Mouse (Mus musculus) gastrocnemius, adult 18-20 months (tissue): Measurements from ENCODE around the gene Cenpv. TPM values are rescaled to one million over a fixed set of nuclear protein-coding genes. Genes with fewer than 3 reads are reported as not detected.

ENCODE experiments used
- DNase-seq: peaks from one replicate; pipeline ENCODE4 v3.0.0; 2021; ENCODE audit warnings: low spot score
- long read RNA-seq, 2 experiments: library from polyadenylated mRNA; stranded (forward); transcript quantifications; one replicate each; pipeline ENCODE4 v2.0.0; 2021
- total RNA-seq, 2 experiments: library from RNA; stranded (reverse); gene quantifications; 2 replicates each; pipeline ENCODE4 v1.2.3; 2021

The Cenpv gene
- total RNA-seq: 10 to 100 TPM; 16.5 to 19.5 TPM
- long read RNA-seq, experiment 1, transcript Cenpv-201 (5 exons, 1,032 nt): major isoform, 24 of 26 reads
- long read RNA-seq, experiment 1, partial matches to known transcripts: 0 of 26 reads
- long read RNA-seq, experiment 1, other reads (novel, unspliced or antisense): 2 of 26 reads
- long read RNA-seq, experiment 2, transcript Cenpv-201 (5 exons, 1,032 nt): major isoform, 19 of 30 reads
- long read RNA-seq, experiment 2, partial matches to known transcripts: 1 of 30 reads
- long read RNA-seq, experiment 2, other reads (novel, unspliced or antisense): 10 of 30 reads

- DNase-seq: peak; percentile 60
These were observed at the start of gene Cenpv for GRCm38 (mm10) chr11:62539089-62539890. TSS of gene Cenpv (minus strand) at chr11:62539261.

DNA sequence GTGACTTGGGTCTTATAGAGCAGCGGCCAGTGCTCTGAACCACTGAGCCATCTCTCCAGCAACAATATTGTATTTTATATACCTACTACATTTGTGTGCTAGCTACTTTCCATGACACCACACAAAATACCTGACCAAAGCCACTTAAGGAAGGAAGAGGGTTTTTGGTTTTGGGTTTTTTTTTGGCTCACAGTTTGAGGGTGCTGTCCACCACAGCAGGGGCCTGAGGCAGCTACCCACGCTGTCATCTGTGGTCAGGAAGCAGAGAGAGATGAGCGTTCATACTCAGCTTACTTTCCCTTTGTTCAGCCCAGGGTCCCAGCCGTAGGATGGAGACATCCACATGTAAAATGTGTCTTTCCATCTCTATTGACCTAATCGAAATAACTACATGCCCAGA lies 48.0 kb upstream of the Cenpv start:
- no peak for DNase-seq

DNA sequence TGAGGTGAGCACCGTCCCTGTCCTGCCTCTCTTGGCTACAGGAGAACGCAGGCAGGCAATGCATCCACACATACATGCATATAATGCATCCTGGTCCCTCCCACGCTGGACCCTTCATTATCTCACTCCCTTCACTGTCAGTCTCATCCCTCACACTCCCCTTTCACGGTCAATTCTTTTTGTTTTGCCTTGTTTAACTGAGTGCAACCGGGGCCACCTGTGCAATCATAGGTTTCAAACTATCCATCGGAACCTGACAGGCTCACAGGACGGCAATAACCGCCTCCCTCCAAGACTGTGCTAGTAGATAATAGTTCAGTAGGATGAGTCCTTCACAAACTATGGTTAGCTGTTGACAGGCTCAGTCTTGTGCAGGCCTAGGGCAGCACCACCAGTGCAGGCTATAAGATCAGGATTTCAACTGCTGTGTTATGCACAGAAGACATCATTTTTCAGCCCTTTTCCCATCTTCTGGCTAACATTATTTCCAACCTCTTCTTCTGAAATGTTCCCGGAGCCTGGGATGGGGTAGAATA lies 45.7 kb upstream of the Cenpv start:
- DNase-seq: no peak

- peak; percentile 24 for DNase-seq
These were observed 44.0 kb upstream of the Cenpv start for GRCm38 (mm10) chr11:62583031-62583430.

- no peak for DNase-seq
These were observed 37.6 kb upstream of the Cenpv start for GRCm38 (mm10) chr11:62576530-62577152.

GRCm38 (mm10) chr11:62575659-62576438 lies 36.8 kb upstream of the Cenpv start:
- DNase-seq: peak; percentile 43

- DNase-seq: peak; percentile 91
These were observed 36.2 kb upstream of the Cenpv start for GRCm38 (mm10) chr11:62575297-62575658.

DNA sequence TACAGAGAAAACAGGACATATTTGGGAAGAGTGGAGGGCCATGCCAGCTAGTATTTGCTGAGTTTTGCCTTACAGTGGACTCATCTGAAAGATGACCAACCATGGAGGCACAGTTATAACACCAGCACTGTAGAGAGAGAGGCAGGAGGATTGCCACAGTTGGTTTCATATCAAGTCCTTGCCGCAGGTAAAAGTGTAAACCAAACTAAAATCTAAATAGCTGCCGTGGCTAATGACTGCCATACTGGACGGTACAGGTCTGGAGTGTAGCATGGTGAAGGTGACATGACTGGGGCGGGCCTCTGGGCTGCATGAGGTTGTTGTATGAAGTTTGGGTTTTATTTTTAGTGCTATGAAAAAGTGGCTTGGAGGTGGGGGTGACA lies 35.6 kb upstream of the Cenpv start:
- DNase-seq: no peak

- DNase-seq: no peak
These were observed 35.1 kb upstream of the Cenpv start, which contains the start of gene Trpv2 for GRCm38 (mm10) chr11:62573959-62574702. TSS of gene Trpv2 (plus strand) at chr11:62574486.

DNA sequence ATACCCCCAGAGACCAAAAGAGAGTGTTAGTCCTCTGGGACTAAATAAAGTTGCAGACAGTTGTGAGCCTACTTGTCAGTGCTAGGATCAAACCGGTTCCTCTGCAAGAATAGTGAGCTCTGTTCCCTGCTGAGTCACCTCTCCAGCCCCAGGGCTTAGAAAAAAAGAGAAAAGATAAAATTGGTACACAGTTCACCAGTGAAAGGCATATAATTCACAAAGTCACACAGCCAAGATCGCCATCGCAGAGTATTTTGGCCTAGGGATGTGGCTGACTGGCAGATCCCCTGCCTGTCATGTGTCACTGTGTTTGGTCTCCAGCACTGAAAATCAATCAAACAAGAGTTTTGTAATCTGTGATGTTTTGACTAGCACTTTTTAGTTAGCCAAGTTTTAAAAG lies 29.2 kb upstream of the Cenpv start:
- no peak for DNase-seq

- DNase-seq: no peak
These were observed 27.1 kb upstream of the Cenpv start for GRCm38 (mm10) chr11:62566211-62566610.

DNA sequence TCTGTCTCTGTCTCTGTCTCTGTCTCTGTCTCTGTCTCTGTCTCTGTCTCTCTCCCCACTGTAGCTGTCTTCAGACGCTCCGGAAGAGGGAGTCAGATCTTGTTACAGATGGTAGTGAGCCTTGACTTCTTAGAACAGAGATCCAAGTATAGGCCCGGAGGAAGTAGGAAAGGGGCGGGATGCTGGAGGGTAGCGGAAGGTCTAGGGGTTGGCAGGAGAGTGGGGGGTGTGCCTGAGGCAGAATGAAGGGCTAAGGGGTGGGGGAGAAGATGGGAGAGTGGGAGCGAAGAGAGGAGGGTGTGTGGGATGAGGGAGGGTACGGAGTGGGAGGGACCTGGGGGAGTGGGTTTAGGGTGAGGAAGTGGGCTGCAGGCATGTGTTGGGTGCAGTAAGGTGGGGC lies 26.7 kb upstream of the Cenpv start:
- DNase-seq: no peak

DNA sequence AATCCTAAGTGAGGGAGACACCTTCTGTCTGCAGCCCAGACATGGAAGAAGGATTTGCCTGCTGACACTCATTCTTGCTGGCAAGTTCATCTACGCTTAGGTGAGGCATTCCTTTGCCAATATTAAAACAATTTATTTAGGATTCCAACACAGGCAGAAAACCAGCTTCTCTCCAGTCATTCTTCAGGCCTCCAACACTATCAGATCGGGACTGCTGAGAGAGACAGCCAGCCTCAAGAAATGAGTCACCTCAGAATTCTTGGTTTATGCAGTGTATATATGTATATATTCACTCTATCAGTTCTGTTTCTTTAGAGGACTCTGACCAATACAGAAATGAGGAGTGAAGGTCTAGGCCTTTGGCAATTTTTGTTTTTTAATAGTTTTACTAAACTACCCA lies 24.5 kb upstream of the Cenpv start:
- no peak for DNase-seq

DNA sequence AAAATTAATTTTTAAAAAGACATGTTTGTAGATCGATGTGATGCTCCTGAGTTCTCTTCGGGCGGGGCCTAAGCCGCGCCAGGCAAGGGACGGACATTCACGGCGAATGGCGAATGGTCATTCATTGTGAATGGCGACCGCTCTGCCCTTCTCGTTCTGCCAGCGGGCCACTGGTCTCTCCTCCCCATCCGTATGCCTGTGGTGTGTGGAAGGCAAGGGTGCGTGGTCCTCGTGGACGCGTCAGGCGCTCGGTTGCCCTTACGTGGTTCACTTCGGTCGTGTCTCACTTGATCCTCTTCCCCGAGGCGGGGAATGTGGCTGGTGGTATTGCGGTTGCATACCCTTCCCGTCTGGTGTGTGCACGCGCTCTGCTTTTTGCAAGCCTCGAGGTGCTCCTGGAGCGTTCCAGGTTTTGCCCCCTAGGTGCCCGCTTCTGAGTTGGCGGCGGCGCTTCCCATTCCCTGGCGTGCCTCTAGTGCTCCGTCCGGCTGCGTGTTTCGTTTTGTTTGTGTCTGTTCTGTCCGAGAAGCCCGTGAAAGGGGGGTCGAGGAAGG lies 21.5 kb upstream of the Cenpv start:
- DNase-seq: no peak

- peak; percentile 92 for DNase-seq
These were observed 20.0 kb upstream of the Cenpv start for GRCm38 (mm10) chr11:62558961-62559646.

DNA sequence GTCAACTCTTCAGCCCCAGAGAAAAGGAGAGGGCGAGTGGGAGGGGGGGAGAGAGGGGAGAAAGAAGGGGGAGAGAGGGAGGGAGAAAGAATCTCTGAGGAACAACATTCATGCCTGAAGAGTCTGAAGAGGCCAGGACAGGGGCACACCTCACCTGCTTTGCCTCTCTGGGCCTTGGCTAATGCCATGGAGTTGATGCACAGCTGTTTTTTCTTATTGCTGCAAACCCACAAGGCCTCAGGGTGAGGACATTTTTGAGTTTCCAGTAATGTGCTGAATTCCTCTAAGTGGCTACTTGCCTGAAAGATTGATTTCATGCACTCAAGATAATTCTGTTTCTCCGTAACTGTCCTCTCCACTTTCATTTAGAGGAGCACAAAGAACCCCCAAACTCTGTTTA lies 19.1 kb upstream of the Cenpv start:
- no peak for DNase-seq

- no peak for DNase-seq
These were observed 18.1 kb upstream of the Cenpv start for GRCm38 (mm10) chr11:62557205-62557604.

DNA sequence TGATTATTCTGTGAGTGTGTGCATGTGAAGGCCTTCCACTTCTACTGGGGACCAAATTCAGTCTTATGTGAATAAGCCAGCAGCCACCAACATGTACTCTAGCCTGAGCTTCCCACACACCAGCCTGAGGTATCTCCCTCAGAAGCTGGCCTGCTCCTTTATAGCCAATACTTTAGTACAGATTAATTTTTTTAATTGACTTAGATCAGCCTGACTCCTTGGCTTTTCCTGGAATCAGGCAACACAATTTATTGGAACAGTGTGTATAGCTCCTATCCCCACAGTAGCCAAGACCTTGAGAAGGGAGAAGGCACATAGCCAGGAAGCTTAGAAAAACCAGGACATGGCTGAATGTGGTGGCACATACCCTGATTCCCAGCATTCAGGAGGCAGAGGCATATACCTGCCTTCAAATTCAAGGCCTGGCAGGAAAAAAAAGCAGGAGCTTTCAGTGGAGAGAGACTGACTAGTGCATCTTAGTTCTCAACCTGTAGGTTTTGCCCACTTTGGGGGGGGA lies 16.9 kb upstream of the Cenpv start:
- DNase-seq: no peak

DNA sequence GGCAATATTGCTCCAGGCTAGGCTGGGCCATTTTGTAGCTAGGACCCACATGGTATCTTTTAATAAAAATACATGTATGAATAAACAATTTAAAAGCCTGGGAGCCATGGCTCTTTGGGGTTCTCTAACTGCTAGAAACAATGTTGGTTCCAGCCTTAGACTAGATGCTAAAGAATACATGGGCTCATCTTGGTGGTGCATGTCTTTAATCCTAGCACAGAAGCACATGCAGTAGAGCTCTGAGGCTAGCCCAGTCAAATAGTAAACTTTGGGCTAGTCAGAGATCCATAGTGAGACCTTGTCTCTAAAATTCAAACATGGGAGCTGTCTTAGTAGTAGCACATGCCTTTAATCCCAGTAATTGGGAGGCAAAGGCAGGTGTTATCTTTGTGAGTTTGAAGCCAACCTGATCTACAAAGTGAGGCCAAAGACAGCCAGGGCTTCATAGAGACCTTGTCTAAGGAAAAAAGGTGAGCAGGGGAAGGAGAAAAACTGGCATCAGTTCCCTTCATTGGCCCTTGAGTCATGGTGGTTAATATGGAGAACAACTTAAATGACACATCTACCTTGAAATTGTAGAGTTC lies 16.0 kb upstream of the Cenpv start:
- DNase-seq: no peak
